Mouse (Mus musculus) cortical plate, adult 2 months (tissue): ENCODE results near the gene Sufu.

Experiments
- CTCF ChIP-seq: fragments of 200-500 bp; IDR thresholded peaks from 2 replicates; pipeline ENCODE4 v1.5.1; 2011; ENCODE audit warnings: mild to moderate bottlenecking, control low read depth, low read length; ENCODE audit not compliant: insufficient read depth; ENCODE audit errors: extremely low read depth
- POLR2A ChIP-seq: fragments of 200-500 bp; IDR thresholded peaks from 2 replicates; pipeline ENCODE4 v1.6.1; 2011; ENCODE audit warnings: mild to moderate bottlenecking, low read length, control low read depth; ENCODE audit not compliant: insufficient read depth; ENCODE audit errors: extremely low read depth

- TF ChIP-seq CTCF, result no peak
- TF ChIP-seq POLR2A, result no peak
Observed at GRCm38 (mm10) chr19:46457798-46458197, 61.1 kb downstream of the Sufu start.
